Mouse (Mus musculus): ENCODE results near the gene Sik3. TPM values are rescaled to one million over a fixed set of nuclear protein-coding genes. Genes with fewer than 3 reads are reported as not detected.

Gene Sik3
- polyA plus RNA-seq, 2 experiments = 13.7 to 23.9 TPM

GRCm38 (mm10) chr9:45981331-45981730 lies 31.3 kb upstream of the Sik3 start:
- Histone ChIP-seq H3K27me3 (ENCODE audit: control insufficient read depth, insufficient read depth, low read length) (no peaks in the 10 kb centered on the region), H3K9me3 (ENCODE audit: control insufficient read depth, low read length) (no peaks in the 10 kb centered on the region), H3K4me2 (replicated peaks; ENCODE audit: low read depth, low read length, severe bottlenecking) (no peak overlapping the region), H3K9ac (ENCODE audit: low read depth, low read length, severe bottlenecking) (no peak overlapping the region), H3K4me1 (ENCODE audit: control insufficient read depth, insufficient read depth, low read length) (peaks cover 12% of the 10 kb centered on the region; the same call in 1 of the 2 replicates), H3K36me3 (ENCODE audit: control insufficient read depth, insufficient read depth, low read length) (peaks cover 18% of the 10 kb centered on the region; the same call in 1 of the 2 replicates), H3K27ac (replicated peaks; ENCODE audit: low read depth, low read length) (no peak overlapping the region), H3K4me3 (replicated peaks; ENCODE audit: low read length) (no peak overlapping the region)
- DNase-seq (ENCODE audit: low spot score) (no peak), ATAC-seq (ENCODE audit: low FRiP score, low read depth) (no peak)
- no peak for TF ChIP-seq POLR2A (IDR thresholded peaks at IDR 0.05; ENCODE audit: borderline replicate concordance, extremely low read depth, insufficient read depth, insufficient read length)

DNA sequence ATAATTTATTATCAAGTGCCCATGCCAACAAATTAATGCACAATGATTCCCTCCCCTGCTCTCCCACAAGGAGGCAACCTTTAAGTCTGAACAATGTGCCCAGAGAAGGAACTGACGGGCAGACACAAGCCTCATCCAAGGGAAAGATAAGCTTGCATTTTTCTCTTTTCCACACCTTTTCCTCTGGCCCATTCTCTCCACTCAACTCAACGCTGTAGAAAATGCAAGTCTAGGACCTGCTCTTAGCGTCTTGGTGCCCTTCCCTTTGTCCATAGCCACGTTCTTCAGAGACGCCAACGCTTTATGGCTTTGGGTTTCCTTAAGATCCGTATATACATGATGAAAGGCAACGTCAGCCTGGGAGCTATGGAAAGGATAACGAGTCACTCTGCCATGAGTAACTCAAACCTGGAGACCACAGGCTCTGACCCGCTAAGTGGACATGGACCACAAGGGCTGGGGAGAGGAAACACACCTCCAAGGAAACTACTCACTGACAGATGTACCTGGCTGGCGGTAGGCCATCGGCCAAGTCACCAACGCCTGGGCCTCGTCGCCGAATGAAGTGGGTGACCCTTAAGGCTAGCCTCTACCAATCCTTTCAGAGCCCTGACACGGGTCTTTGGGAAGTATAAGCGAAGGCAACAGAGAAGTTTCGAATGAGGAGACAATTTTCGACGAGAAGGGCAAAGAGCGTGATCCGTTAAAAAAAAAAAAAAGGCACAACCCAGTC lies 28.8 kb upstream of the Sik3 start:
- peak overlapping the region; percentile 97 for H3K4me3 ChIP-seq (replicated peaks; ENCODE audit: low read length)
- peak overlapping the region; percentile 77 for H3K4me2 ChIP-seq (replicated peaks; ENCODE audit: low read depth, low read length, severe bottlenecking)
- H3K9me3 ChIP-seq (ENCODE audit: control insufficient read depth, low read length) = no peaks in the 10 kb centered on the region
- under 1% methylated on average over 23 of the region's 23 CpGs for WGBS
- no peak for TF ChIP-seq POLR2A (IDR thresholded peaks at IDR 0.05; ENCODE audit: borderline replicate concordance, extremely low read depth, insufficient read depth, insufficient read length)
- DNase-seq (ENCODE audit: low spot score) (peak; percentile 13), ATAC-seq (ENCODE audit: low FRiP score, low read depth) (peak; percentile 4; the same call in 1 of the 2 replicates)
- no peaks in the 10 kb centered on the region for H3K27me3 ChIP-seq (ENCODE audit: control insufficient read depth, insufficient read depth, low read length)
- peaks cover 5% of the 10 kb centered on the region; the same call in 1 of the 2 replicates for H3K36me3 ChIP-seq (ENCODE audit: control insufficient read depth, insufficient read depth, low read length)
- H3K9ac ChIP-seq (ENCODE audit: low read depth, low read length, severe bottlenecking) = peak overlapping the region; percentile 98
- peak overlapping the region; percentile 93 for H3K27ac ChIP-seq (replicated peaks; ENCODE audit: low read depth, low read length)
- H3K4me1 ChIP-seq (ENCODE audit: control insufficient read depth, insufficient read depth, low read length) = peaks cover 12% of the 10 kb centered on the region; the same call in 1 of the 2 replicates

- Histone ChIP-seq H3K9ac (ENCODE audit: low read depth, low read length, severe bottlenecking) (peak overlapping the region; percentile 98), H3K4me3 (replicated peaks; ENCODE audit: low read length) (peak overlapping the region; percentile 97), H3K9me3 (ENCODE audit: control insufficient read depth, low read length) (no peaks in the 10 kb centered on the region), H3K27me3 (ENCODE audit: control insufficient read depth, insufficient read depth, low read length) (no peaks in the 10 kb centered on the region), H3K4me2 (replicated peaks; ENCODE audit: low read depth, low read length, severe bottlenecking) (peak overlapping the region; percentile 77), H3K4me1 (ENCODE audit: control insufficient read depth, insufficient read depth, low read length) (peaks cover 12% of the 10 kb centered on the region; the same call in 1 of the 2 replicates), H3K36me3 (ENCODE audit: control insufficient read depth, insufficient read depth, low read length) (peaks cover 5% of the 10 kb centered on the region; the same call in 1 of the 2 replicates), H3K27ac (replicated peaks; ENCODE audit: low read depth, low read length) (peak overlapping the region; percentile 93)
- WGBS = 1% methylated on average over 20 of the region's 76 CpGs
- peak; percentile 96 for ATAC-seq (ENCODE audit: low FRiP score, low read depth)
- peak; percentile 78; the same call in 1 of the 2 replicates for TF ChIP-seq POLR2A (IDR thresholded peaks at IDR 0.05; ENCODE audit: borderline replicate concordance, extremely low read depth, insufficient read depth, insufficient read length)
- DNase-seq (ENCODE audit: low spot score) = peak; percentile 94
Measured at GRCm38 (mm10) chr9:45984409-45985228, 28.0 kb upstream of the Sik3 start.

DNA sequence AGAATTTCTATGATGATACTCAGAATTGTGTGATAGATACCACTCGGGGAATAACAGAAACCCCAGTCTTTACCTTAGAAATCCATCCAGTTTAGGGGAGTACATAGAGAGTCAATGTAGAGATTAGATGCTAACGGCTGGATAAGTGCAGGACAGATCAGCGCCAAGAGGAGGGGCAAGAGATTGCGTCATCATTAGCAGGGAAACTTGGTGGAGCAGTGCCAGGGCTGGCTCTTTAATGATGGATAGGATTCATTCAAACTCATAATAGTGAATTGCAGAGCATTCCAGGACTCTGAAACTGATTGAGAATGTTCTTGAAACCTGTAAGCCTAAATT lies 27.4 kb upstream of the Sik3 start:
- DNase-seq (ENCODE audit: low spot score) (peak; percentile 92), ATAC-seq (ENCODE audit: low FRiP score, low read depth) (peak; percentile 55)

DNA sequence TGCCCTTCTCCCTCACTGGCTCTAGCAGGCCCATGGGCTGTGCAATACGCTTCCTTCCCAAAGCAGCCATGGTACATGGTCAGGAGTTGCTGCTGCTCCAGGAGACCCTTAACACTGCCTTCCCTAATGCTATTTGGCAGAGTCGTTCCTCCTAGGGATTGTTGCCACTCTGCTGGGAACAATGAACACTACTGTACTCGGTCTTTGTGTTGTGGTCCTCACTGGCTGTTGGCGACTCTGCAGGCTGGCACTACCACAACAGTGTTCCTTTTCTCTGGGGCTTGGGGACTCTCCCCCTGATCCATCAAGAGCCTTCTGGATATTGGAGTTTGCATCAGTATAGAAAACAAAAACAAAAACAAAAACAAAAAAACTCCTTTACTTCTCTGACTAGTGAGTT lies 13.6 kb upstream of the Sik3 start:
- Histone ChIP-seq H3K27ac (replicated peaks; ENCODE audit: low read depth, low read length) (no peak overlapping the region), H3K27me3 (ENCODE audit: control insufficient read depth, insufficient read depth, low read length) (no peaks in the 10 kb centered on the region), H3K36me3 (ENCODE audit: control insufficient read depth, insufficient read depth, low read length) (no peaks in the 10 kb centered on the region), H3K4me2 (replicated peaks; ENCODE audit: low read depth, low read length, severe bottlenecking) (no peak overlapping the region), H3K4me1 (ENCODE audit: control insufficient read depth, insufficient read depth, low read length) (0 out of 2 replicates have a peak, but pooled peaks cover 2% of the 10 kb centered on the region), H3K9ac (ENCODE audit: low read depth, low read length, severe bottlenecking) (no peak overlapping the region), H3K9me3 (ENCODE audit: control insufficient read depth, low read length) (no peaks in the 10 kb centered on the region), H3K4me3 (replicated peaks; ENCODE audit: low read length) (no peak overlapping the region)
- 69% methylated on average over 4 of the region's 4 CpGs for WGBS
- DNase-seq (ENCODE audit: low spot score) (no peak), ATAC-seq (ENCODE audit: low FRiP score, low read depth) (no peak)
- no peak for TF ChIP-seq POLR2A (IDR thresholded peaks at IDR 0.05; ENCODE audit: borderline replicate concordance, extremely low read depth, insufficient read depth, insufficient read length)

More for the DNA sequence above, 27.4 kb upstream of the Sik3 start:
- Histone ChIP-seq H3K4me1 (ENCODE audit: control insufficient read depth, insufficient read depth, low read length) (peaks cover 9% of the 10 kb centered on the region; the same call in 1 of the 2 replicates), H3K9me3 (ENCODE audit: control insufficient read depth, low read length) (no peaks in the 10 kb centered on the region), H3K9ac (ENCODE audit: low read depth, low read length, severe bottlenecking) (peak overlapping the region; percentile 98), H3K4me2 (replicated peaks; ENCODE audit: low read depth, low read length, severe bottlenecking) (peak overlapping the region; percentile 77), H3K27ac (replicated peaks; ENCODE audit: low read depth, low read length) (peak overlapping the region; percentile 93), H3K4me3 (replicated peaks; ENCODE audit: low read length) (peak overlapping the region; percentile 97), H3K27me3 (ENCODE audit: control insufficient read depth, insufficient read depth, low read length) (no peaks in the 10 kb centered on the region), H3K36me3 (ENCODE audit: control insufficient read depth, insufficient read depth, low read length) (peaks cover 5% of the 10 kb centered on the region; the same call in 1 of the 2 replicates)
- no peak for TF ChIP-seq POLR2A (IDR thresholded peaks at IDR 0.05; ENCODE audit: borderline replicate concordance, extremely low read depth, insufficient read depth, insufficient read length)
- WGBS = 2% methylated on average over 4 of the region's 4 CpGs
